Mouse (Mus musculus) myocyte (in vitro differentiated cells): ENCODE measurements around the gene Lcn6. TPM values are rescaled to one million over a fixed set of nuclear protein-coding genes. Genes with fewer than 3 reads are reported as not detected.

Experiments
- H3K27me3 ChIP-seq: one replicate; pipeline ENCODE4 v1.6.1; 2011; ENCODE audit not compliant: control insufficient read depth, insufficient read depth, insufficient read length
- H3K36me3 ChIP-seq: one replicate; pipeline ENCODE4 v1.6.1; 2011; ENCODE audit not compliant: control insufficient read depth, insufficient read depth
- H3K4me2 ChIP-seq: one replicate; pipeline ENCODE4 v1.6.1; 2011; ENCODE audit warnings: low read depth, control low read depth
- H3K4me3 ChIP-seq: one replicate; pipeline ENCODE4 v1.5.1; 2011; ENCODE audit warnings: mild to moderate bottlenecking, control low read depth, moderate library complexity
- H3K79me2 ChIP-seq: one replicate; pipeline ENCODE4 v1.6.1; 2011; ENCODE audit not compliant: control insufficient read depth, insufficient read depth
- H3ac ChIP-seq: one replicate; pipeline ENCODE4 v1.6.1; 2011; ENCODE audit not compliant: control insufficient read depth, insufficient read length
- CEBPB ChIP-seq: IDR thresholded peaks from 2 replicates; pipeline ENCODE4 v1.6.1; 2011; ENCODE audit warnings: mild to moderate bottlenecking, moderate library complexity; ENCODE audit not compliant: poor library complexity, insufficient read depth, severe bottlenecking
- E2F4 ChIP-seq: IDR thresholded peaks from one replicate; pipeline ENCODE4 v1.6.1; 2011; ENCODE audit warnings: mild to moderate bottlenecking, control low read depth, moderate library complexity; ENCODE audit not compliant: insufficient read depth
- MAX ChIP-seq: IDR thresholded peaks from one replicate; pipeline ENCODE4 v1.6.1; 2011; ENCODE audit warnings: low read depth, mild to moderate bottlenecking, control low read depth
- MYOD1 ChIP-seq, 3 experiments: IDR thresholded peaks; one replicate each; pipeline ENCODE4 v1.6.1; 2011; ENCODE audit warnings: control low read depth in 2 of 3, low read depth in 2 of 3, mild to moderate bottlenecking in 2 of 3, moderate library complexity in 1 of 3; ENCODE audit not compliant: insufficient read length in 2 of 3, control insufficient read depth in 1 of 3
- MYOG ChIP-seq, 3 experiments: IDR thresholded peaks; one replicate each; pipeline ENCODE4 v1.6.1; 2011; ENCODE audit warnings: control low read depth in 2 of 3, low read depth in 2 of 3, mild to moderate bottlenecking in 2 of 3; ENCODE audit not compliant: insufficient read length in 2 of 3, control insufficient read depth in 1 of 3, insufficient read depth in 1 of 3
- POLR2A ChIP-seq: IDR thresholded peaks from one replicate; pipeline ENCODE4 v1.6.1; 2011; ENCODE audit warnings: low read depth, mild to moderate bottlenecking, control low read depth, moderate library complexity; ENCODE audit not compliant: insufficient read length
- POLR2AphosphoS2 ChIP-seq: IDR thresholded peaks from one replicate; pipeline ENCODE4 v1.6.1; 2011; ENCODE audit warnings: low read depth, control low read depth; ENCODE audit not compliant: insufficient read length
- REST ChIP-seq: IDR thresholded peaks from one replicate; pipeline ENCODE4 v1.6.1; 2011; ENCODE audit warnings: mild to moderate bottlenecking, control low read depth, moderate library complexity; ENCODE audit not compliant: insufficient read depth, insufficient read length
- SRF ChIP-seq: IDR thresholded peaks from one replicate; pipeline ENCODE4 v1.6.1; 2011; ENCODE audit warnings: low read depth; ENCODE audit not compliant: control insufficient read depth, insufficient read length
- TCF12 ChIP-seq: IDR thresholded peaks from one replicate; pipeline ENCODE4 v1.6.1; 2011; ENCODE audit warnings: mild to moderate bottlenecking, control low read depth; ENCODE audit not compliant: poor library complexity, insufficient read depth, severe bottlenecking
- TCF3 ChIP-seq: IDR thresholded peaks from one replicate; pipeline ENCODE4 v1.6.1; 2011; ENCODE audit warnings: low read depth, control low read depth; ENCODE audit not compliant: insufficient read length
- USF1 ChIP-seq: IDR thresholded peaks from one replicate; pipeline ENCODE4 v1.6.1; 2011; ENCODE audit warnings: low read depth, mild to moderate bottlenecking, control low read depth, moderate library complexity
- polyA plus RNA-seq: library from polyadenylated mRNA; unstranded; fragments of >200 nt; fragmentation: generic; extraction: Trizol; gene quantifications from one replicate; pipeline ENCODE4 v1.2.1, GENCODE M21; 2012; ENCODE audit warnings: missing spikeins

Lcn6 gene
- polyA plus RNA-seq, 1 experiment = not detected

DNA sequence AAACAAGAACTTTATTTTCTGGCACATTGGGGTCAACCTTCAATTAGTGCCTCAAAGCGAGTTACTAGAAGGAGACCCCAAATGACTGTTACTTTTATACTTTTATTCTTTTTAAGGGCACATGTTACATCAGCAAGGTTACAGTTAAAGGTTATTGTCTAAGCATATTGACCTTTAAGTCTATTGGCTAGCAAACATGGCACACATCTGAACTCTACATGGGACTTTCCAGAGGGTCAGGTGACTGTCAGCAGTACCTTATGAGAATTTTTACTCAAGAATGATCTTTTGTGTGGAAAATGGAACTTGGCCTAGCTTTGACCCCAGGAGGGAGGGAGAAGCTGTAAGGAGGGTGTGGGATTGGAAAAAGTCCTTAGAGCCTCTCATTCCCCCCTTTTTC, 10.1 kb upstream of the Lcn6 start:
- no peaks in the 10 kb centered on the region for H3K79me2 ChIP-seq
- no peak for TF ChIP-seq SRF
- TF ChIP-seq POLR2AphosphoS2 = no peak
- no peak for TF ChIP-seq TCF12

DNA sequence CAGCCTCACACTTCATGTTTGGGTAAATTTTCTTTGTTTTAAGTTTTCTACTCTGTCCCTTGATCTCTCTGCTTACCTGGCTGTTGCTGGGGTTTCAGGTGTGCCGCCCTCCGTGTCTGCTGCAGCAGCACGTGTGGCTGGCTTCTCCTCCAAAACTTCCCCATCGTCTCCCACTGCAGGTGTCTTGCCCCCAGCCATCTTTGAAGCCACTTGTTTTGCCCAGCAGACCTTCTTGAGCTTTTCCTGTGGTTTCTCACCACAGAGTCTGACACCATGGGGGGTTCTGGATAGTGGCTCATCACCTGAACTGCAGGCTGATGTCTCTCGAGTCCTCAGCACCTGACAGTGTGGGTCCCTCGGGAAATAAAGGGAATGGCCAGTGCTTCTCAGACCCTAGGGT, 3.0 kb downstream of the Lcn6 start:
- no peak overlapping the region for H3K4me3 ChIP-seq
- H3K36me3 ChIP-seq = no peaks in the 10 kb centered on the region
- H3K4me2 ChIP-seq = no peak overlapping the region
- TF ChIP-seq MAX (no peak), MYOD1 (IDR thresholded peaks at IDR 0.05; ENCODE audit: control insufficient read depth in 1 of 3, insufficient read length in 2 of 3, low read depth in 2 of 3) (no peak), POLR2A (no peak), E2F4 (no peak), CEBPB (no peak), TCF12 (no peak), POLR2AphosphoS2 (no peak), USF1 (no peak), MYOG (IDR thresholded peaks at IDR 0.05; ENCODE audit: control insufficient read depth in 1 of 3, insufficient read depth in 1 of 3, insufficient read length in 2 of 3, low read depth in 2 of 3) (no peak)
- H3ac ChIP-seq = no peak overlapping the region
- peaks cover 53% of the 10 kb centered on the region for H3K27me3 ChIP-seq
- no peaks in the 10 kb centered on the region for H3K79me2 ChIP-seq

More for the DNA sequence above, 10.1 kb upstream of the Lcn6 start:
- H3ac ChIP-seq = no peak overlapping the region
- H3K4me3 ChIP-seq = no peak overlapping the region
- H3K27me3 ChIP-seq = peaks cover 11% of the 10 kb centered on the region
- no peaks in the 10 kb centered on the region for H3K36me3 ChIP-seq
- no peak overlapping the region for H3K4me2 ChIP-seq

DNA sequence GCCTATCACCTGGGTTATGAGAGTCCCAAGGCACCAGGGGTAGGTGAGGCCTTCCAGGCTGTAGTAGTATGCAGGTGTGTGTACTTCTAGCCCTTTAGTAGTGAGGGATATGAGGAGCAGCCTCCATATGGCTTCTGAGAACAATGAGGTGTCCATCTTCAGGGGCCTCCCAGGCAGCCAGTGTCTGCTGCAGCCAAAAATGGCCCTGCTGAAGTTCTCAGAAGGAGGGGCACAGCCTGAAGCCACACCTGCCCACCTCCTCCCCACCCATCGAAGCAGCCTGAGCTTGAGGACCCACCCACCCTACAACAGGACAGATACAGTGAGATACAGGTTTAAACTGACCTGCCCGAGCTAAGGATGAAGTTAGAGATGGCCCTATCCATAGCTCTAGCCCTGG, 5.8 kb downstream of the Lcn6 start, which contains the start of gene Lcn10:
Gene Lcn10 (plus strand): TSS at position 301 of the 400 bp plus-strand sequence.
- peaks cover 55% of the 10 kb centered on the region for H3K27me3 ChIP-seq
- no peaks in the 10 kb centered on the region for H3K36me3 ChIP-seq
- H3K4me3 ChIP-seq = no peak within 1 kb of the TSS
- H3ac ChIP-seq = no peak within 1 kb of the TSS
- H3K4me2 ChIP-seq = no peak within 1 kb of the TSS
- no peak for TF ChIP-seq E2F4
- no peak for TF ChIP-seq SRF
- no peak for TF ChIP-seq POLR2A
- TF ChIP-seq TCF3 = no peak
- TF ChIP-seq MYOD1 (IDR thresholded peaks at IDR 0.05; ENCODE audit: control insufficient read depth in 1 of 3, insufficient read length in 2 of 3, low read depth in 2 of 3) = no peak
- no peak for TF ChIP-seq POLR2AphosphoS2
- no peak for TF ChIP-seq MYOG (IDR thresholded peaks at IDR 0.05; ENCODE audit: control insufficient read depth in 1 of 3, insufficient read depth in 1 of 3, insufficient read length in 2 of 3, low read depth in 2 of 3)
- H3K79me2 ChIP-seq = no peaks in the 10 kb centered on the region

GRCm38 (mm10) chr2:25686941-25687340, 10.4 kb downstream of the Lcn6 start:
- Histone ChIP-seq H3K4me2 (no peak overlapping the region), H3K4me3 (no peak overlapping the region), H3K79me2 (no peaks in the 10 kb centered on the region), H3K36me3 (no peaks in the 10 kb centered on the region), H3K27me3 (peaks cover 34% of the 10 kb centered on the region), H3ac (no peak overlapping the region)
- no peak for TF ChIP-seq USF1
- TF ChIP-seq MAX = no peak
- TF ChIP-seq TCF3 = no peak
- no peak for TF ChIP-seq REST
- no peak for TF ChIP-seq MYOG (IDR thresholded peaks at IDR 0.05; ENCODE audit: control insufficient read depth in 1 of 3, insufficient read depth in 1 of 3, insufficient read length in 2 of 3, low read depth in 2 of 3)
- TF ChIP-seq CEBPB = no peak
- no peak for TF ChIP-seq POLR2A
- no peak for TF ChIP-seq MYOD1 (IDR thresholded peaks at IDR 0.05; ENCODE audit: control insufficient read depth in 1 of 3, insufficient read length in 2 of 3, low read depth in 2 of 3)
- TF ChIP-seq TCF12 = no peak
- no peak for TF ChIP-seq E2F4
- no peak for TF ChIP-seq POLR2AphosphoS2
- TF ChIP-seq SRF = no peak

DNA sequence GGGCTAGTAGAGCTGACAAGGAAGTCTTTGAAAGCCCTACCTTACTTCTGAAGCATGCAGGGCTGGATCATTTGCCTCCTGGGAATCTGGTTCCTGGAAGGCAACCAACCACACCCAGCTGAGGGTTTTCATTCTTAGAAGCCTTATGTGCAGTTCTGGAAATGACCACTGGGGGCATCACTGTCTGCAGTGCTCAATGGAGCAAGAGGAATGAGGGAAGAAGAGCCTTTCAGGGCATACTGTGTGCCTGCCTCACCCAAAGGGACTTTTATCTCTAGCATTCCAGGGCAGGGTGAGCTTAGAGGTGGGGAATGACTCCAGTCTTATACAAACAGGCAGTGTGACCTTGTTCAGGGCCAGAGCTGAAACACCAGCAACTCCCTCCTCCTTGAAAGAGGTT, 18.0 kb downstream of the Lcn6 start:
- H3K36me3 ChIP-seq = no peaks in the 10 kb centered on the region
- H3K79me2 ChIP-seq = no peaks in the 10 kb centered on the region
- no peak overlapping the region for H3ac ChIP-seq
- H3K27me3 ChIP-seq = peaks cover 35% of the 10 kb centered on the region
- H3K4me2 ChIP-seq = no peak overlapping the region
- H3K4me3 ChIP-seq = no peak overlapping the region
- no peak for TF ChIP-seq MYOG (IDR thresholded peaks at IDR 0.05; ENCODE audit: control insufficient read depth in 1 of 3, insufficient read depth in 1 of 3, insufficient read length in 2 of 3, low read depth in 2 of 3)
- TF ChIP-seq POLR2AphosphoS2 = no peak
- TF ChIP-seq MAX = no peak
- no peak for TF ChIP-seq MYOD1 (IDR thresholded peaks at IDR 0.05; ENCODE audit: control insufficient read depth in 1 of 3, insufficient read length in 2 of 3, low read depth in 2 of 3)
- no peak for TF ChIP-seq REST
- no peak for TF ChIP-seq SRF
- no peak for TF ChIP-seq E2F4
- no peak for TF ChIP-seq USF1
- no peak for TF ChIP-seq TCF3
- no peak for TF ChIP-seq TCF12
